Mouse (Mus musculus): ENCODE measurements around the gene Gpatch1. TPM values are rescaled to one million over a fixed set of nuclear protein-coding genes. Genes with fewer than 3 reads are reported as not detected.

Gpatch1 gene
- polyA plus RNA-seq, 1 experiment from 2014 or later = 20.2 TPM

Other genes starting within 250 kb of the Gpatch1 start
- 0.58 and 1.1 TPM in 2 replicates for gene Cebpa, start 199.1 kb downstream of the Gpatch1 start, polyA plus RNA-seq (2016; fragmentation: Nextera tagmentation; extraction: Ambion mirVana)
- 1.5 and 1.6 TPM in 2 replicates for gene Slc7a10, start 132.1 kb downstream of the Gpatch1 start, polyA plus RNA-seq (2016; fragmentation: Nextera tagmentation; extraction: Ambion mirVana)
- 15.3 and 16.0 TPM in 2 replicates for gene Lrp3, start 102.9 kb downstream of the Gpatch1 start, polyA plus RNA-seq (2016; fragmentation: Nextera tagmentation; extraction: Ambion mirVana)
- 1.9 and 2.2 TPM in 2 replicates for gene Rhpn2, start 15.7 kb upstream of the Gpatch1 start, polyA plus RNA-seq (2016; fragmentation: Nextera tagmentation; extraction: Ambion mirVana)
- gene Faap24, start 78.4 kb upstream of the Gpatch1 start, polyA plus RNA-seq (2016; fragmentation: Nextera tagmentation; extraction: Ambion mirVana) = 23.8 and 26.3 TPM in 2 replicates
- gene Cep89, start 78.6 kb upstream of the Gpatch1 start, polyA plus RNA-seq (2016; fragmentation: Nextera tagmentation; extraction: Ambion mirVana) = 58.9 and 59.8 TPM in 2 replicates
- 0.14 TPM in 1 of 2 replicates, not detected in the other for gene Slc7a9, start 130.4 kb upstream of the Gpatch1 start, polyA plus RNA-seq (2016; fragmentation: Nextera tagmentation; extraction: Ambion mirVana)
- gene Tdrd12, start 219.3 kb upstream of the Gpatch1 start, polyA plus RNA-seq (2016; fragmentation: Nextera tagmentation; extraction: Ambion mirVana) = 0.12 and 0.17 TPM in 2 replicates
- 44.6 and 47.5 TPM in 2 replicates for gene Nudt19, start 237.9 kb upstream of the Gpatch1 start, polyA plus RNA-seq (2016; fragmentation: Nextera tagmentation; extraction: Ambion mirVana)

All from forebrain, embryonic 12.5 days (tissue).